Mouse (Mus musculus) megakaryocyte, embryonic 14.5 days (primary cell): Measurements from ENCODE around the gene Tagln.

ENCODE experiments used
- FLI1 ChIP-seq: IDR thresholded peaks from 2 replicates; pipeline ENCODE4 v1.6.1; 2012; ENCODE audit warnings: low read length, inconsistent platforms, mixed read lengths
- GATA1 ChIP-seq: IDR thresholded peaks from 3 replicates; pipeline ENCODE4 v1.6.1; 2012; ENCODE audit warnings: mixed read lengths, low read length, inconsistent platforms, borderline replicate concordance

DNA sequence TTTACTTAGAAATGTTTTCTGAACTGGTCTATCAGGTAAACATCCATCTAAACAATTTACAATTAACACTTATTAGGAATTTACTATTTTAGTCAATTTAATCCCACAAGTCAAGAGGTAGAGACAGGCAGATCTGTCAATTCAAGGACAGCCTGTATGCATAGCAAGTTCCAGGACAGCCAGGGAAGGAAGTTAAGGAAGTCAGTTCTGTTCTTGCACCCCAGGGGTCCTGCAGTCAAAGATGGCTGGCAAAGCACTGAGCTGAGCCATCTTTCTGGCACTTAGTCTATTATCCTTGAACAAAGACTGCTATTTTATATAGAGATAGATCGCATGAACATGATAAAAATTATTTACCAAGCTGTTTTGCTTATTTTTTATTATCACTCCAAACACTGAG lies 44.8 kb upstream of the Tagln start:
- TF ChIP-seq GATA1 (no peak), FLI1 (no peak)
